Comparison of ENCODE assay signal across 9 mouse cellular contexts in the genomic region with DNA sequence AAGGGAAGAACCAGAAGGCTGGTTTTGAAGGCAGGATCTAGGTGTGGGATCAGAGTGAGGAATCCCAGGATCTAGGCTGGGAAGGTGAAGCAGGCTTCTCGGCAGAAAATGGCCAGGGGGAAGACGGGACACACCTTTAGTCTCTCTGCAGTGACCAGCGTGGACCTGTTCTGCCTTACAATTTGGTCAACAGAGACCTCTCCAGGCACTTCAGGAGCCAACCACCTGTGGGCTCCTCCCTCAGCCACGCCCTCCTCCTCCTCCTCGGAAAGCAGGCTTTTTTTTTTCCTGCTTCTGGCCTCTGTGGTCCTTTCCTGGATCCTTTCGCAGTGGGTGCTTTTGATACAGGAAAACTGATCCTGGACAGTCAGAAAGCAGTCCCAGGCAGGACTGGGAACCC. TPM values are rescaled to one million over a fixed set of nuclear protein-coding genes. Genes with fewer than 3 reads are reported as not detected.
DNase-seq lines count a peak whose midpoint lies in the region; ATAC-seq and TF ChIP-seq lines count a peak whose summit lies in the region.
"Had no signal": no experiment of that assay in that cellular context is flagged by ENCODE, and none has a peak within 500 bp of the region (broad histone marks: within the 10 kb centered on the region; RNA-seq: fewer than 3 reads in every experiment).

Prss8 (minus strand) TSS at position 182 of the 400 bp plus-strand sequence.

- no peaks in the 10 kb centered on the region for H3K9me3 ChIP-seq in hindbrain, postnatal 0 days (ENCODE audit: low read length)
- no peaks in the 10 kb centered on the region for H3K9me3 ChIP-seq in stomach, postnatal 0 days (ENCODE audit: control insufficient read depth, low read length)

- no peak for ATAC-seq in hindbrain, postnatal 0 days
- ATAC-seq in stomach, postnatal 0 days (ENCODE audit: low FRiP score, low TSS enrichment) = peak; percentile 53

- no peak for DNase-seq in testis, postnatal 14 days (ENCODE audit: low spot score)
- no peak for DNase-seq in hindbrain, postnatal 0 days (ENCODE audit: low spot score)
- peak; percentile 65 for DNase-seq in liver
- peak; percentile 91 for DNase-seq in stomach, postnatal 0 days (ENCODE audit: low spot score)
- no peak for DNase-seq in spleen, postnatal 10 days (ENCODE audit: low spot score in 2 of 2)
- no peak for DNase-seq in left cerebral cortex, adult 9 months (ENCODE audit: low spot score in 2 of 2)
- DNase-seq: adrenal gland, postnatal 36 days had no signal

- peaks cover 2% of the 10 kb centered on the region; the same call in 1 of the 2 replicates for H3K36me3 ChIP-seq in testis, adult 2 months (ENCODE audit: control insufficient read depth, insufficient read depth, low read length)
- peaks cover 4% of the 10 kb centered on the region; the same call in 1 of the 2 replicates for H3K36me3 ChIP-seq in hindbrain, postnatal 0 days (ENCODE audit: insufficient read depth, low read length)
- 0 out of 2 replicates have a peak, but pooled peaks cover 3% of the 10 kb centered on the region for H3K36me3 ChIP-seq in stomach, postnatal 0 days (ENCODE audit: control insufficient read depth, insufficient read depth, low read length)

- WGBS in hindbrain, postnatal 0 days = 16% methylated on average over 6 of the region's 6 CpGs
- WGBS in stomach, postnatal 0 days = 19% methylated on average over 6 of the region's 6 CpGs

- peaks cover 14% of the 10 kb centered on the region for H3K4me1 ChIP-seq in testis, adult 2 months (ENCODE audit: control insufficient read depth, insufficient read depth, low read length)
- peaks cover 3% of the 10 kb centered on the region; the same call in 1 of the 2 replicates for H3K4me1 ChIP-seq in hindbrain, postnatal 0 days (ENCODE audit: insufficient read depth, low read length)
- peaks cover 3% of the 10 kb centered on the region for H3K4me1 ChIP-seq in stomach, postnatal 0 days (replicated peaks; ENCODE audit: control insufficient read depth, insufficient read depth)

- no peak for TF ChIP-seq CTCF in testis, adult 2 months (IDR thresholded peaks at IDR 0.05; ENCODE audit: control insufficient read depth, insufficient read depth, insufficient replicate concordance, low read depth, low read length)
- TF ChIP-seq CTCF in hindbrain, postnatal 0 days (IDR thresholded peaks at IDR 0.05; ENCODE audit: low read depth) = no peak
- TF ChIP-seq CTCF in stomach, postnatal 0 days (IDR thresholded peaks at IDR 0.05; ENCODE audit: low read depth) = no peak

- no peak for TF ChIP-seq POLR2A in testis, adult 2 months (IDR thresholded peaks at IDR 0.05; ENCODE audit: control insufficient read depth, low read depth, low read length)

- no peak within 1 kb of the TSS; the same call in 1 of the 2 replicates for H3K9ac ChIP-seq in hindbrain, postnatal 0 days (replicated peaks; ENCODE audit: low read length)
- peak within 1 kb of the TSS; percentile 81 for H3K9ac ChIP-seq in stomach, postnatal 0 days (ENCODE audit: low read length)

- no peak within 1 kb of the TSS for H3K27ac ChIP-seq in testis, adult 2 months (ENCODE audit: control insufficient read depth, insufficient read depth, low read depth, low read length)
- no peak within 1 kb of the TSS for H3K27ac ChIP-seq in hindbrain, postnatal 0 days
- H3K27ac ChIP-seq in stomach, postnatal 0 days (replicated peaks) = peak within 1 kb of the TSS; percentile 95

- TF ChIP-seq EP300 in stomach, postnatal 0 days (optimal IDR thresholded peaks at IDR 0.05) = no peak

- peak within 1 kb of the TSS; percentile 4; the same call in 1 of the 2 replicates for H3K4me3 ChIP-seq in testis, adult 2 months (ENCODE audit: control insufficient read depth, low read depth, low read length)
- H3K4me3 ChIP-seq in hindbrain, postnatal 0 days (ENCODE audit: low read length) = peak within 1 kb of the TSS; percentile 10; the same call in 1 of the 2 replicates
- peak within 1 kb of the TSS; percentile 49 for H3K4me3 ChIP-seq in stomach, postnatal 0 days (ENCODE audit: low read depth, low read length)

- H3K27me3 ChIP-seq in testis, adult 2 months (ENCODE audit: control insufficient read depth, insufficient read depth, low read length) = no peaks in the 10 kb centered on the region
- peaks cover 9% of the 10 kb centered on the region; the same call in 1 of the 2 replicates for H3K27me3 ChIP-seq in hindbrain, postnatal 0 days (ENCODE audit: insufficient read depth, low read length)
- no peaks in the 10 kb centered on the region for H3K27me3 ChIP-seq in stomach, postnatal 0 days (ENCODE audit: control insufficient read depth, insufficient read depth, low read length)

- peak within 1 kb of the TSS; percentile 16; the same call in 1 of the 2 replicates for H3K4me2 ChIP-seq in hindbrain, postnatal 0 days (ENCODE audit: low read depth, low read length)
- peak within 1 kb of the TSS; percentile 49 for H3K4me2 ChIP-seq in stomach, postnatal 0 days (replicated peaks; ENCODE audit: low read depth)

RNA-seq across cellular contexts. Expression of gene Prss8, which starts in this region (rescaled TPM):
- polyA plus RNA-seq in testis, adult 2 months (2012; rRNA removed) = 0.26 and 4.0 TPM in 2 replicates
- total RNA-seq in hindbrain, postnatal 0 days (2014; rRNA removed) = 0.26 and 0.32 TPM in 2 replicates
- 0.35 and 0.44 TPM in 2 replicates for polyA plus RNA-seq in hindbrain, postnatal 0 days (2015; fragmentation: Nextera tagmentation; extraction: Ambion mirVana)
- polyA plus RNA-seq in stomach, postnatal 0 days (2015; fragmentation: Nextera tagmentation; extraction: Ambion mirVana) = 77.4 and 85.3 TPM in 2 replicates
- total RNA-seq: adrenal gland, postnatal 36 days; hematopoietic stem cell, adult 5-6 weeks had no signal

Comparison
In these comparisons a context has a peak if more than half of its experiments do, and no peak if none do; other contexts are left out.
1. RNA of gene Prss8 (polyA plus RNA-seq): 77.4 to 85.3 TPM in stomach, postnatal 0 days; 0.35 to 0.44 TPM in hindbrain, postnatal 0 days and 0.26 to 4.0 TPM in testis, adult 2 months; every median in the first group is over 10 times any median in the second.
2. DNase-seq: peak in liver (single experiment) and stomach, postnatal 0 days (single experiment); none in testis, postnatal 14 days (single experiment), hindbrain, postnatal 0 days (single experiment), spleen, postnatal 10 days (0 of 2) and left cerebral cortex, adult 9 months (0 of 2).
3. Peak in every context shown above with its lines, with median percentiles within 50 percentile points of each other: H3K4me3 ChIP-seq.